Mouse (Mus musculus): ENCODE measurements around the gene Actr10.

Gene Actr10

DNA sequence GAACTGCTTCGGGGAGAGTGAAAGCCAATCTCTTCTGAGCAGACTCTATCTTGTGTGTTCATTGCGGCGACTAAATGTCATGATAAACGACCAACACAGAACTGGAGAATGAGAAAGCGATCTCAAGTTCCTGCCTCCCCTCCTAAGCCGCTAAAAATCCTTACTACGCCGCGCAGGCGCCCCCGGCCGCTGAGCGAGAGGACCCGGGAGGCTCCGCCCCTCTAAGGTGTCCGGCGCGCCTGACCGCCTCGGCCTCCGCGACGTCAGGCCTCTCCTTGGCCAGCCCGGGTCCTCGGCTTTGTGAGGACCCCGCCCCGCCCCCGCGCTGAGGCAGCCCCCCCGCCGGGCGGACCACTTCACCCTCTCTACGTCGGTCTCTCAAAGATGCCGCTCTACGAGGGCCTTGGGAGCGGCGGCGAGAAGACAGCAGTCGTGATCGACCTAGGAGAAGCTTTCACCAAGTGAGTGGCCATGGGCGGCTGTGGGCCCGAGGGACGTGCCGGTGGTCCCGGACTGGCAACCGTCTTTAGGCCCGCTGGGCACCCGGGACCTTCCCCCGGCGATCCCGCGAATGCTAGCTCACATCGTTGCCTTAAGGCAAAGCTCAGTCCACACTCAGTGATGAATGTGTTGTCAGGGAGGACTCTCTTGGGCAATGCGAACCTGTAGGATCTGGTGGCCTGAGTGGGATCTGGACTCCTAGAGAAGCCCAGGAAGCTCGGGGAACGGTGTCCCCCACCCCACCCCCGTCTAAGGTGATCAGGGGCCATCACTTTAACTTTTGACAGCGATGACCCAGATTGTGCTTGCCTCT is at the start of gene Actr10:
TSS of gene Actr10 (plus strand) at position 287 of the 814 bp plus-strand sequence.
- peak; percentile 96 for DNase-seq (ENCODE audit: low spot score)

DNA sequence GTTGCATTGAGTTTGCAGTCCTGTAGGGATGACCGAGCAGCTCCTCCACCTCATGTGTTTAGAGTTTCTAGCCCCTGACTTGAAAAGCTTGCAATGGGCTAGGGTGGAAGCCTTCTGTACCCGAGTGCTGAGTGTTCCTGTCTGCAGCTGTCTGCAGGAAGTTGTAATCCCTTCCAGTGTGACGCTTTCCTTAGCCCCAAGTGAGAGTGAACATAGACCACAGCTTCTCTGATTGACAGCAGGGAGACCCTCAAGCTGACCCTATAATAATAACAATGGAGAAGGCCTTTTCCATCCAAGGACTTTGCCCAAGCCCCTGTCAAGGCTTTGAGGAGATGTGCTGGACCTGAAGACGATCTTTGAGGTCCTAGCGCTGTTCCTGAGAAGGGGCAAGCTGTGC is 47.3 kb upstream of the Actr10 start:
- DNase-seq (ENCODE audit: low spot score), result no peak

DNA sequence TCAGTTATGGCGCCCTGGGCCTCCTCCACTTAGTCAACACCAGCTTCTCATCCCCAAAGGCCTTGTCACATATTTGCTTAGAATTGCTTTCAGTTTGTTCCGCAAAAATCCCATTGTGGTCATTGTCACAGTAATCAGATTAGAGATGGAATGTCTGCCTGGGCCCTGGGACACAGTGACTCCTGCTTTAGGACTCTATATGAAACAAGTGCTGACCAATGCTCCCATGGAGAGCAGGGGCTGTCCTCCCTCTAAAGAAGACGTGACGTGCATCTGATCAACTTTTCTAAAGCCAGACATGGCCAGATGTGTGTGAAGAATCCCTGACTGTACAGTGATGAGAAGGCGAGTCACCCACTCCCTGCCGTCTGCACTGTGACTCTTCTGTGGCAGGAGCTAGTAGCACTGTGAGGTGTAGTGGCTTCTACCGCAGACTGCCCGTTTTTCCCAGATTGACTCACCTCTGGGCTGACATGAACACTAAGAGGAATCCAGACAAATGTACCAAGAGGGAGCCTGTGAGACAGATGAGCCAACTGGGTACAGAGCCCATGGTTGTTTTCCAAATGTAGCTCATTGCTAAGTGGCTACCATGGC is 46.7 kb upstream of the Actr10 start:
- no peak for DNase-seq (ENCODE audit: low spot score)

DNA sequence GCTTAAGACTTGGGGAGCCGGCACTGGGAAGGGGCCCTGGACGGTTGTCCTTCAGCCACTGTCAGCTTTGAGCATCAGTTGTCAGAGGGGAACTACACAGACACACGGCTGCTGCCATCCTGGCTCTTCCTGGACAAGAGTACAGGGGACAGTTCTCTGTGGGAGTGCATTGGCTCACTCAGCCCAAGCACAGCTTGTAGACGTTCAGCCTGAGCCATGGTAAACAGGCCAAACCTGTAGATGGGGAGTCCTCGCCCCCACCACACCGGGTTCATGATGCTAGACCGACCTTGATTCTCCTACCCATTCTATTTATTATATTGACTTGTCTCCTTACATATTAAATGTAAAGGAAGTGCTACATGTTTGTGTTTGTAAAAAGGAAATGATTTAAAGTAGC is 42.4 kb upstream of the Actr10 start:
- no peak for DNase-seq (ENCODE audit: low spot score)

DNA sequence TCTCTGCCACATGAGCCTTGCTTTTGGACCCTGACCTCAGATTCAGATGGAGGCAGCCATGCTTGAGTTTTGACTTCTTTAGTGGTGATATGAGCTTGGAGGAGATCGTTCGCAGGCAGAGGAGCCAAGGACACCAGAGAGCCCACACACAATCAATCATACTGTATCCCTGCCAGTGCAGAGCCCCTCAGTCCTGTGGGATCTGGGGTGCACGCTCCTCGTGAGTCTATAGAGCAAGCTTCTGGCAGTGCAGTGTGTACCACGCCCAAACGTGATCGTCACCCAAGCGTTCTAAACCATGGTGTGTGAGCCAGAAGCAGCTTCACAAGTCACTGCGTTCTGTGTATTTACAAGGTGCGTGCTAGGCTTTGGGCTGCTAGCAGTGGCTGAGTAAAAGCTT is 41.6 kb upstream of the Actr10 start:
- no peak for DNase-seq (ENCODE audit: low spot score)

DNA sequence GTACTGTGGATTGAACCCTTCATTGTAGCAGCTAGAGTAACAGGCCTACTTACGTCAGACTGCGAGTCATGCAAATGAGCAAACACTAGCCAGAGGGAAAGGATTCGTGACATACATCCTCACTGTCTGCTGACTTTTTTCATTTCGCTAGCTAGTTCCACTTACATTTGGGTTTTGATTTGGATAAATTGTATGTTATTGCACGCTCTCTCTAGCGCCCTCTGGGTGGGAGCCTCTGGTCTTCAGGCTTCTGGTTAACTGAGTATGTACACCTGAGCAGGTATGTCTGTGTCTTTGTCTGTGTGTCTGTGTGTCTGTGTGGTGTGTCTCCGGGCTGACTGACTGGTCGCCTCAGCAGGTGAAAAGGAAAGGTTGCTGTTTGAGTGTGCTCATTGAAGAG is 40.2 kb upstream of the Actr10 start:
- no peak for DNase-seq (ENCODE audit: low spot score)

DNA sequence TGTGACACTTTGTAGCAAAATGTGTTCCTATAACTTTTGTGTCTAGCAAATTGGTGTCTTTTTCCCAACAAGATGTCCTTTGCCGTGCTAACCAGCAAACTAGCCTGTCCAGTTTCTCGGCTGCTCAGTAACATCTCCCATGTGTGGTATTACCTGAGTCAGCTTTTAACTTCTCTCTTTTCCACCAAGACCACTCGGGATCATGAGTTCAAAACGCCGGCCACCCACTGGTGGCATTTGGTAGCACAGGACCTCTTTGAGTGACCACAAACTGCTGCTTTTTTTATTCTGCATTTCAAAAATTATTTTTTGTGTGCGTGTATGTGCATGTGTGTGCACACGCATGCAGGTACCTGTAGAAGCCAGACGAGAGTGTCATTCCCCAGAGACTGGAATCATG is 39.2 kb upstream of the Actr10 start:
- no peak for DNase-seq (ENCODE audit: low spot score)

DNA sequence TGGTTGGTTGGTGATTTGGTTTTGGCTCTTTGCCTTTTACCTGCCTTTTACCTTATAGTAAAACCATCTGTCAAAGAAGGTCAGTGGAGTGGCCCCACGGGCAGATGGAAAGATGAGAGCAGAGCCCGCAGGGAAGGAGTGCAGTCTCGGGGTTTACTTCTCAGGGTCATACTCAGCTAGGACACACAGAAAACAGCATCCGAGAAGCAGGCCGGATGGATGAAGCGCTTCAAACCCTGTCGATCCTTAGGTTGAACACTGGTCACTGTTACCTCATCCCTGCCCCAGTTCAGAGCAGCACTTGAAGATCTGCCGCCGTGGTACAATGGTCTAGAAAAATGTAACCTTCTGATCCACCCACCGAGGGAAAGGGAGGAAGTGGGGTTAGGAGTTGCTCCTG is 33.2 kb upstream of the Actr10 start:
- no peak for DNase-seq (ENCODE audit: low spot score)

DNA sequence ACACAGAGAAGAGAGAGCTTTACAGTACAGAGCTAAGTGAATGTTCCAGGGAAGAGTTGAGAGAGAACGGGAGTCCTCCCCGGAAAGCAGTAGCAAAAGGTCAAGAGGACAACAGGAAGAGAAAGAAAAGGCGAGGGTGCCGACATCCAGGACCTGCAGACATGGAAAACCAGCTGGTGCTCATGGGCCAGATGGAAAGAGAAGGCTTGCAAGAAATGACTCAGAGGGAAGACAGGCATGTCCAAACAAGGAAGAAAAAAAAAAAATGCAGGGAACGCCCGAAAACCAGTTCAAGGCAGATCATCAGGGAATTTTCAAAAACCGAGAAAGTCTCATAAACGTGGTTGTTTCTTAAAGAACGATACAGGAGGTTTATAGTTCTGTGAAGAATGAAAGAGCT is 30.8 kb upstream of the Actr10 start:
- no peak for DNase-seq (ENCODE audit: low spot score)

DNA sequence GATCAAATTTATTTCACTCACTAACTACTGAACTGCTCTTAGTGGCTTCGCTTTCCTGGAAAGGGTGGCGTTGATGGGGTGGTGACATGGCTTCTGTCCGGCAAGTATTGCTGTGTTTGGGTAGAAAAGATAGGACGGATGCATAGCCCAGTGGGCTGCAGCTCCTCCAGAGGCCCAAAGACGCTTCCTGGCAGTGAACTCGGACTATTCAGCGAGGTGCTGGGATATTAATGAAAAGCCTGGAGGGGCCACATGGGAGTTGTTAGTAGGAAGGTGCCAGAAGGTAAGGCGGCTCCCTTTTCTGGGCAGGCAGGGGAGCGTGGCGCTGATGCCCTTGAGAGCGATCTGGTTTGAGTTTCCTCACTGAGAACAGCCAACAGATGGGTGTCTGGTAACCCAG is 30.0 kb upstream of the Actr10 start:
- DNase-seq (ENCODE audit: low spot score), result no peak

DNA sequence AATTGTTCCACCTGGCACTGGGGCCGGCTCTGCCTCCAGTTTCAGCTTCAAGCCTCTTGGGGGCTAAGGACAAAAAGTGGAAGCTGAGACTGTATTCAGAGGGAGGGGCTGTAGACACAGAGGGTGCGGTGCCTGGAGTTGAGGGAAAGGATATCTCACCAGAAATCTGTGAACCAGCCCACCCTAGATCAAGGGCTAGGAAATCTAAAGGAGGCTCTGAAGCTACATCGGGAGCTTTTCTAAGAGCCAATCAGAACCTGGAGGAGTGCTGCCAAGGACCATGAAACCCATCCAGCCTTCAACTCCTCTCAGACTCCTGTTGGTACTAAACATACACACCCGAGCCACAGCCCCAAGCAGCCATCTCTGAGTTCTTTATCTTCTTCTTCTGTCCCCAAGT is 29.6 kb upstream of the Actr10 start:
- DNase-seq (ENCODE audit: low spot score), result no peak

DNA sequence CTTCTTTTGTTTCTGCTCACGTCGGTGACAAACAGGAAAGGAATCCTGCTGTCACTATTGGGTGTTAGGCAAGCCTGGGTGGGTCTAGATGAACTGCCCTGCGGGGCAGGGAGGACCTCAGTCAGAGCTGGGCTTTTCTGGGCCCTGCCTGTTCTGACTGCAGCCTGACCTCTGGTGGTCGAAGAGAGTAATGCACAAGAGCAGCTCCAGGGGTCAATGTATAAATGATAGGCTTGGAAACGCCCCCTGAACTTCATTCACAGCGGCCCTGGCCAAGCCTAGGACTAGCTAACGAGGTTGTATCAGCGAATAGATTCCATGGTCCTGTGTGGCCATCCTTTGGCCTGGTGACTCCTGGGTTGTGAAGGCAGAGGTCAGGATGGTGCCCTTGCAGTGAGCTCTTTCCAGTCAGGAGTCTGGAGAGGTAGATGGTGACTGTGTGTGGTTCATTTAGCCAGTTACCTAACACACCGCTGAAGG is 27.4 kb upstream of the Actr10 start:
- peak; percentile 84 for DNase-seq (ENCODE audit: low spot score)

DNA sequence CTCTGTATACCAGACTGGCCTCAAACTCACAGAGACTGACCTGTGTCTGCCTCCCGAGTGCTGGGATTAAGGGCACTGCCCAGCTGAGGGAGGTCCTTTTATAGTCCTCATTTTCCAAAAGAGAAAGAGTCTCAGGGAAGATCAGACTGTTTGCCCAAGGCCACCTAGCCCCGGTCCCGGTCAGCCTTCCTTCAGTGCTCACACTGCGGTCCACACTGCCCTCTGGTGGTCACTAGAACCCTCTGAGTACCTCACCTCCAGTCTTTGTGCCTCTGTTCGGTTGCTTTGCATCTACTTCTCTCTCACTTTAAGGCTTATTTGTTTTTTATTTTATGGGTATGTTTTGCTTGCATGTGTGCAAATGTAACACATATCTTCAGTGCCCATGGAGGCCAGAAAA is 26.6 kb upstream of the Actr10 start:
- DNase-seq (ENCODE audit: low spot score), result peak; percentile 87

DNA sequence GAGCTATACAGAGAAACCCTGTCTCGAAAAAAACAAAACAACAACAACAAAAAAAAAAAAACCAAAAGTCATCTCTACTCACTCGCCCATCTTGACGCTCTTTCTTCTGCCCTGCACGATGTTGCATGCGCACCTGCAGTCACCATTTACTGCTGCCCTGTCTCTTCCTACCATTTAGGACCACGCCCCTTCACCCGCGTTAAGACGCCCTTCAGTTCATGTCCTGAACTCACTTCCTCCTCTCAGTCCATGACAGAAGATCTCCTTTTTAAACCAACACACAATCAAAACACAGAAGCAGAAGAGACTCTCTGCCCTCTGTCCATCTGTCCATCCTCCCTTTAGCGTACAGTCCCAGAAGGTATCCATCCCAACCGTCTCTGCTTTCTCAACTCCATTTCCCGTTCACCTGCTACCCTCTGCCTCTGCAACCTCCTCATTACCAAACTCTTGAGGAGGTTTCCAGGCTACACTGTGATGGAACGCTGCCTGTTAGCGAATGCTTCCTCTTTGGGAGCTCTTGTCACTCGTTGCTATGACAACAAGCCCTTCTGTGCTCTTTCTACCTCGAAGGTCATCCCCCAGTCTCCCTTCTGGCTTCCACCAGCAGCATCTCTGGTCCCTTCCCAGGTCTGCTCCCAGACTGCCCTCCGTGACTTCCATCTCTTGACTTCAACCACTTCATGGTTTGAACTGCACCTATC is 25.8 kb upstream of the Actr10 start:
- DNase-seq (ENCODE audit: low spot score), result no peak

DNA sequence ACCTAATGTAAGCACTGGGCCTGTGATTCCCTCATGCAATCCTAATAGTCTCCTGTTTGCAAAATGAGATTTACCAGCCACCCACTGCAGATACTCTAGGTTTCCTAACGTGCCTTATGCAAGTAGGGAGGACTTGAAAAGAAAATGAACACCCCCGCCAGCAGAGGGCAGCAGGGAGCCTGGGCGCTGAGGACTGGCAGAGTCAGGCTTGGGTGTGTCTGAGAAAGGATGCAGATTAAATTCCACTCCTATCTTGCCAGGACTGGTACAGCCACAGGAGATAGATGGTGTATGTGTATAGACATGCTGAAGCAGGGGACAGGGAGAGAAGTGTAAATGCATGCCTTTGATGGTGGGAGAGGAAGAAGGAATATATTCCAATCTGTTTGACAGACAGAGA is 24.2 kb upstream of the Actr10 start:
- DNase-seq (ENCODE audit: low spot score), result peak; percentile 63

DNA sequence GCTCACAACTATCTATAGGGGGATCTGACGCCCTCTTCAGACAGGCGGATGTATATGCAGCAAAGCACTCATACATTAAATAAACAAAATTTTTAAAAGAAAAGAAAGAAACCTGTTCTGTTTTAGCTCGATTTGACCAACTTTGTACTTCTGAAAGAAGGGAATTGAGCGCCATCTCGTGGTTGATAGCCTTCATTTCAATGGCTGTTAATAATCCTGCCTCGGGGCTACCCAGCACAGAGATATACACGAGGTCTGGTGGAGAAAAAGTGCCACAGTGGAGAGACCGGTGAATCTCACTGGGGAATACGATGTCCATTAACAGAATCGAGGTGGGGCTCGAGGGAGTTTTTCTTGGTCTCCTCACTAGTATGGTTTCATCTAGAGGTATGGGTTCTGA is 23.3 kb upstream of the Actr10 start:
- DNase-seq (ENCODE audit: low spot score), result peak; percentile 78

DNA sequence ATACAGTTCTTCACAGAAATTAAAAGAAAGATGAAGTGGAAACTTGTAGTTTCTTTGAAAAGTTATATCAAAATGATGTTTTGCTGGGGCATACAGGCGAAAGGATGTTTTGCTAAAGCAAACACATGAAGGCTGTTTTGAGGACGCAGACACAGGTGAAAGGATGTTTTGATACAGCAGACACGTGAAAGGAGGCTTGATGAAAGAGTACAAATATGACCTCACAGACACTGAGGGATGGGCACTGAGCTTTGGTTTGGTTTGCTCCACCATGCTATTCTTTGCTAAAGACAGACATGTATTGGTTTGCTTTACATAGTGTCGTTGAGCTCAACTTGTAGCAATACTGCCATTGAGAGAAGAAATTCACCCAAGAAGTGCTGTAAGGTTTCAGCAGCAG is 7.9 kb upstream of the Actr10 start:
- no peak for DNase-seq (ENCODE audit: low spot score)

DNA sequence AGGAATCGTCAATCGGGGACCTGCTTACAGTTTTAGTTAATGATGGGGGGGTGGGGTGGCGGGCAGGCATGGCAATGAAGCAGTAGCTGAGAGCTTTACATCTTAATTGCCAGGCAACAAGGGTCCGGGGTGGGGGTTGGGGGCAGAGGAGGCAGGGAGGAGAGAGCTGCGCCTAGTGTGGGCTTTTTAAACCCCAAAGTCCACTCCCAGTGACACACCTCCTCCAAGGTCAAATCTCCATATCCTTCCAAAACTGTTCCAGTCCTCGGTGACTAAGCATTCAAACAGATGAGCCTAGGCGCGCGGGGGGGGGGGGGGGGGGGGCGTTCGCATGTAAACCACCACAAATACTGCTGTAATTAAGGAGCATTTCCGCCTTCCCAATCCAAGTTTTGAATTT is 507 bp upstream of the Actr10 start:
- no peak for DNase-seq (ENCODE audit: low spot score)

DNA sequence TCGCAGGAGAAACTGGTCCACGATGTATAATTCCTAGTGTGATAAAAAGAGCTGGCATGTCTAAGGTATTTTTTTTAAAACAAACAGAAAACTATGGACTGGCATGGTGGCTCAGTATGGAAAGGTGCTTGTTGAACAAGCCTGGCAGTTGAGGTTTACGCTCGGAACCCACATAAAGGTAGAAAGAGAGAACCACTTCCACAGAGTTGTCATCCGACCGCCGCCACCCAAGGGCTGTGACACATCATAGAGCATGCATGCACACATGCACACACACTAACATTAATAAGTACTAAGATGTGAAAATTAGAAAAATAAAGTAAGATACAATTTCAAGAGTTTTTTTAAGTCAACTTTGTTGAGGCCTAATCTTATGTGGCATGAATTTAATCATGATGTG is 3.1 kb downstream of the Actr10 start:
- DNase-seq (ENCODE audit: low spot score), result no peak

DNA sequence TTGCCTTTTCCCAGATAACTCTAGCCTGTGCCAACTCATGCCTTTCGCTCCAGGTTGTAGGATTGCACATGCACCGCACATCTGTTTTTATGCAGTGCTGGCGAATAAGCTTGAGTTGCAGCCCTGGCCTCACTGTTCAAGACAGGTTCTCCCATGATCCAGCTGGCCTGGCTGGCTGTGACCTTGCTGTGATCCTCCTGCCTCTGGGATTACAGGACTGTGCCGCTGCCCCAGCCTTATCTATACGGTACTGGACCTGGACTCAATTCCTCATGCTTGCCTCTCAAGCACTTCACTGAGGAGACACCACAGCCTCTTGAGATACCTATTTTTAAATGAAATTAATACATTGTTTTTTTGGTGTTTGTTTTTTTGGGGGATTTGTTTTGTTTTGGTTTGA is 6.5 kb downstream of the Actr10 start:
- no peak for DNase-seq (ENCODE audit: low spot score)

DNA sequence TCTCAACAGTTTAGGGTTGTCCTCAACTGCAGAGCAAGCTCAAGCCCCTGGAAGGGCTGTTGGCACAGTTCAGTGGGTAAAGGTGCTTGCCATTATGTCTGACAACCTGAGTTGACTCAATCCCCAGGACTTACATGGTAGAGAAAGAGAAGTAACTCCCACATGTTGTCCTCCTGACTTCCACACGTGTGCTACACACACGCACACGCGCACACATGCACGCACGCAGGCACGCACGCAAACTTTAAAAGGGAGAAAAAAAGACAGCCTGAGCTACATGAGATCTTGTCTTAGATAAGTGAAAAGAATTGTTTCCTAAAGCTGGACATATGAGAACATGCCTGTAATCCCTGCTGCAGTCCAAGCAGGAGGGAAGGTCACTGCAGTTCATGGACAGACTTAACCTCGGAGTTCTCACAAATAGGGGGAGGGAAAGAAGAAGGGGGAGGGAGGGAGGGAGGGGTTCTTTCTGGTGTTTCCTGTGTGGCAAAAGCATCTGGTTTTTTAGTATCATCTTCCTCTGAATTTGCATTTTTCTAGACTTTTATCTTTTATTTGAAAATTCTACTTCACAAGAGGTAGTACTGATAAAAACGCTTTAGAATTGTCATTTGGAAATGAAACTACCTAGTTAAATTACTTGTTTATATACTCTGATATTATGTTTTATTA is 9.1 kb downstream of the Actr10 start:
- DNase-seq (ENCODE audit: low spot score), result no peak

DNA sequence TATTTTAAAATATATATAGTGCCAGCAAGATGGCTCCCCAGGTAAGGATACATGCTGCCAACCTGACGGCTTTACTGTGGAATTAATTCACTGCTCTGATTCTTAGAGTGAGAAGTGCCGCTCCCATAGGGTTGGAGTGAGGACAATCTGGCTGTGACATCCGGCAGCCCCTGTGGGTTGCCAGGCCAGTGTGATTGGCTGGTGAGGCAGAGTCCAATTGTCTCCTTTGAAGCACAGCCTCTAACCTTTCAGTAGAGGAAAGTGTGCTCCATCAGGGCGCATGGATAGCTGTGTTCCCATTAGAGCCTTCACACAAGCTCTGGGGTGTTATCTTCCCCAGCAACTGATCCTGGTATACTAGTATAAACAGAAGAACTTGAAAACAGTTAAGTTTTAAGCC is 21.0 kb downstream of the Actr10 start:
- DNase-seq (ENCODE audit: low spot score), result no peak

DNA sequence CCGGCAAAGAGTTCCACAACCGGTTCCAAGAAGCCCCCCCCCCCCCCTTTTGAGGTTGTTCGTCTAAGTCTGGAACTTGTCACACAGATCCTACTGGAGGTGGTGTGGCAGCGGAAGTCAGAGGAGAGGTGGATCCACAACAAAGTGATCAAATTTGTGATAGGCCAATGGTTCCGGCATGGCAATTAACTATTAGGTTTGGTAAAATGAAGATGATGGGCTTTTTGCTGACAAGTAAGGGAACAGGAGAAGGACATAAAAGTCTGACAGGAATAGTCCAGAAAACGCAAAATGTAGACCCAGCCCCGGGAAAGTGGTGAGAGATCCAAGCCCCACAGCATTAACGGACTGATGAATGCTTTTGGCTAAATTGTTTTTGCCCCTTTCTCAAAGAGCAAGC is 29.9 kb downstream of the Actr10 start:
- peak; percentile 39 for DNase-seq (ENCODE audit: low spot score)

Measured in MN1 (cell line).